Mouse (Mus musculus): ENCODE measurements around the gene Tagap.

DNA sequence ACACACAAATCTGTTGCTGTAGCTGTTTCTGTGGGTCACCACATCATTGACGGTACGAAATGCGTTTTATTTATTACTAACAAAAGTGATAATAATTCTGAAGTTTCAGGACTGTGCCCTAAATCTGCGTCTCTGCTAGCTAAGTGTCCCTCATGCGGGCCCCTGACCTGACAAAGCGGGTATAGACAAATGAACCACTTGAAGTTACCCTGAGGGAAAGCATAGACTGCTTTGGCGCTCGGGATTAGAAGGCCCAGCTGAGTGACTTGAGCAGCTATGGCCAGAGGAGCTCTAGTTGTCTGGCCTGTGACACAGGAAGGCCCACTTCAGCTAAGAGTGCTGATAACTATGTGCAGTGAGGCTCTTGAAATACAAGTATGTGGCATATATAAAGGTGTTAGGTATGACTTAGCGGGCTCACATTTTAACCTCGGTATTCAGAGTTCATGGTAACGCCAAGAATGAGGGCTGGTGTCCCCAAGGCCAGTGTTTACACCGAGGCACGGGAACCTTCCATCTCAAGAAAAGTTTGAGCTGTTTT, 1.5 kb upstream of the Tagap start:
- no peak for TF ChIP-seq CTCF (conservative IDR thresholded peaks at IDR 0.05 in 1 of 2, IDR thresholded peaks at IDR 0.05 in 1 of 2; ENCODE audit: low read depth in 2 of 2, low read length in 2 of 2)
- no peak for TF ChIP-seq USF2 (conservative IDR thresholded peaks at IDR 0.05; ENCODE audit: low read depth, low read length)
- no peak for TF ChIP-seq E2F4 (IDR thresholded peaks at IDR 0.05; ENCODE audit: insufficient replicate concordance, low read depth, low read length)
- TF ChIP-seq ZNF384 (IDR thresholded peaks at IDR 0.05; ENCODE audit: low read depth, low read length) = no peak
- no peak for TF ChIP-seq TCF12 (IDR thresholded peaks at IDR 0.05; ENCODE audit: low read depth, low read length)
- TF ChIP-seq RCOR1 (conservative IDR thresholded peaks at IDR 0.05; ENCODE audit: low read depth, low read length) = no peak
- no peak for TF ChIP-seq EP300 (IDR thresholded peaks at IDR 0.05; ENCODE audit: low read length)
- TF ChIP-seq POLR2A (IDR thresholded peaks at IDR 0.05; ENCODE audit: low read depth, low read length) = no peak
- TF ChIP-seq CHD2 (IDR thresholded peaks at IDR 0.05; ENCODE audit: low read length) = no peak
- TF ChIP-seq MAZ (IDR thresholded peaks at IDR 0.05; ENCODE audit: low read depth, low read length) = no peak
- no peak for TF ChIP-seq KAT2A (IDR thresholded peaks at IDR 0.05; ENCODE audit: insufficient replicate concordance, low read length)
- no peak for TF ChIP-seq ELF1 (IDR thresholded peaks at IDR 0.05; ENCODE audit: low read depth, low read length)
